Mouse (Mus musculus): Measurements from ENCODE around the gene Fam8a1. TPM values are rescaled to one million over a fixed set of nuclear protein-coding genes. Genes with fewer than 3 reads are reported as not detected.
A peak's percentile ranks its signal among the peaks of the same experiment; 100 is the strongest.

Gene Fam8a1
- polyA plus RNA-seq (2015; fragmentation: Nextera tagmentation; extraction: Ambion mirVana) = 6.2 and 7.4 TPM in 2 replicates

DNA sequence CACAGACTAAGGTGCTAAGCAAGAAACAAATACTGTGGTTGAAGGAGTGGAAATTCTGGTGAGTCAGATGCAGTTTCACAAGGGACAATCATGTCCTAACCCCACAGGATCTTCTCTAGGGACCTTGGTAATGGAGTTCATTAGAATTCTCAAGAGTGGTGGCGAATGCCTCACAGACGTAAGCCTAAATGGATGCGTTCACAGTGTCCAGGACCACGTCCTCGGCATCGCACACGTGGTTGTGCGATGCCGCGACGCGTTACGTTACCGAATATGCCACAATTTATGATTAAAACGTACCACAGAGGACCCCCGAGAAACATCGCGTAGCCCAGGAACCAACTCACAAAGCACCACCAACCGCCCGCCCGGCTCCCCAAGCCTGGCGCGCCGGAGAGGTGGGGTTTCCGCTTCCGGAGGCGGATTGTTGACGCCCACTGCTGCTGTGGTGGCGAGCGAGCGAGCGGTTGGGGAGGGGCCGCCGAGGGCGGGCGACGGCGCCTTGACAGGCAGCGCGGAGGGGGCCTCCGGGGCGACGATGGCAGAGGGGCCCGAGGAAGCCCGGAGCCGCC, at the start of gene Fam8a1:
Fam8a1 (plus strand) TSS at position 475 of the 572 bp plus-strand sequence.
- Histone ChIP-seq H3K9me3 (replicated peaks; ENCODE audit: control insufficient read depth, low read length) (no peaks in the 10 kb centered on the region), H3K4me1 (ENCODE audit: control insufficient read depth, insufficient read depth, low read length) (peaks cover 5% of the 10 kb centered on the region; the same call in 1 of the 2 replicates), H3K4me2 (ENCODE audit: low read depth, low read length) (peak within 1 kb of the TSS; percentile 83), H3K36me3 (ENCODE audit: control insufficient read depth, insufficient read depth, low read length) (0 out of 2 replicates have a peak, but pooled peaks cover 3% of the 10 kb centered on the region), H3K27me3 (ENCODE audit: control insufficient read depth, insufficient read depth, low read length) (no peaks in the 10 kb centered on the region), H3K4me3 (replicated peaks; ENCODE audit: low read length) (peak within 1 kb of the TSS; percentile 86), H3K9ac (ENCODE audit: low read length) (peak within 1 kb of the TSS; percentile 94), H3K27ac (ENCODE audit: low read length) (peak within 1 kb of the TSS; percentile 66)
- ATAC-seq (ENCODE audit: insufficient read depth, low FRiP score) = peak; percentile 97
- under 1% methylated on average over 46 of the region's 46 CpGs for WGBS

DNA sequence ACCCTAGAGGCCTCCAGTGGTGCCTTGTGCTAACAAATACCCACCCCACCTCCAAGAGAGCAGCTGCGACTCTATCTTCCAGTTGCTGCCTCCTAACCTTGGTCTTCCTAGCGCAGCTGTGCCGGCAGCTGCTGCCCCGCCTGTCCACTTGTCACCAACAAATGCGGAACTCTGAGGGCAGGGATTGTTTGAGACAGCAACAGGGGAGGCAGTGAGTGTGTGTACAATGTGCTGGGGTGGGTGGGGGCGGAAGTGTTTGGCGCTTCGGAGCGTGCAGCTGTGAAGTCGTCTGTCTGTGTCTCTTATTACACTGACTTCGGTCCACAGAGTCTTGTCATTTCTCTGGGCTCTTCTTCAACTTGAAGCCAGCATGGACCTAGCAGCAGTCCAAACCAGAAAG, 49.7 kb upstream of the Fam8a1 start:
- Histone ChIP-seq H3K36me3 (ENCODE audit: control insufficient read depth, insufficient read depth, low read length) (no peaks in the 10 kb centered on the region), H3K4me3 (replicated peaks; ENCODE audit: low read length) (peak overlapping the region; percentile 16), H3K9me3 (replicated peaks; ENCODE audit: control insufficient read depth, low read length) (no peaks in the 10 kb centered on the region), H3K27me3 (ENCODE audit: control insufficient read depth, insufficient read depth, low read length) (no peaks in the 10 kb centered on the region), H3K4me2 (ENCODE audit: low read depth, low read length) (peak overlapping the region; percentile 45; the same call in 1 of the 2 replicates), H3K27ac (ENCODE audit: low read length) (peak overlapping the region; percentile 42; the same call in 1 of the 2 replicates), H3K4me1 (ENCODE audit: control insufficient read depth, insufficient read depth, low read length) (peaks cover 11% of the 10 kb centered on the region), H3K9ac (ENCODE audit: low read length) (peak overlapping the region; percentile 46; the same call in 1 of the 2 replicates)
- WGBS = 14% methylated on average over 11 of the region's 11 CpGs
- no peak for ATAC-seq (ENCODE audit: insufficient read depth, low FRiP score)

DNA sequence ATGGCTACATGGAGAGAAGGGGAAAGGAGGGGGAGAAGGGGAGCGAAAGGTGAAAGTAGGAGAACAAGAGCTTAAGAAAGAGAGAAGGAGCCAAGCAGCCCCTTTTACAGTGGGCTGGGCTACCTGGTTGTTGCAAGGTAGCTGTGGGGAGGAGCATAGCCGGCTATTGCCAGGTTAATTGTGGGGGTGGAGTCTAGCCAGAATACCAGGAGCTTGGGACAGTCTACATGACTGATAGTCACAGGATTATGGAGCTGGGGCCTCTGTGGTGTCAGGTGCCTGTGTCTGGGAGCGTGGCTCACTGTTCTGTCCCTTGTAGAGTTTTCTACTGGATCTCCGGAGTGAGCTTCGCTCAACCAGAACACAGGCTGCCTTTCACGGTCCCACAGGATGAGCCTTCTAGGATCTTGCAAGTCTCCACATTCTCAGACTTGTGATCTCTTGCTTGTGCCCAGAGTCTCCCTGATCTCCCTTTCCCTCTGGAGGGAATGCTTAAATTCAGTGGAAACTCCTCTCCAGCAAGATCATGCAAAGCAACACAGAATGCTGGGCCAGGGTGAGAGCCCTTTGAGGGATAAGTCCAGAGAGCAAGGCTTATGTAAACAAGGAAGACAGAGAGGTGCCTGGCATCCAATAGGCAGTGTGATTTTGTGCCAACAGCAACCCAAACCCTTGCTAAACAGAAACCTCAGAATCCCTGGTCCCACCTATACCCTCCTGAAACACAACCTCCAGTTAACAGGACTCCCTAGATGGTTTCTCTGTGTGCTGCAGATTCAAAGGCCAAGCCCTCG, 48.2 kb upstream of the Fam8a1 start:
- H3K4me2 ChIP-seq (ENCODE audit: low read depth, low read length) = no peak overlapping the region
- H3K4me1 ChIP-seq (ENCODE audit: control insufficient read depth, insufficient read depth, low read length) = peaks cover 11% of the 10 kb centered on the region
- ATAC-seq (ENCODE audit: insufficient read depth, low FRiP score) = no peak
- no peaks in the 10 kb centered on the region for H3K27me3 ChIP-seq (ENCODE audit: control insufficient read depth, insufficient read depth, low read length)
- WGBS = 81% methylated on average over 7 of the region's 7 CpGs
- no peaks in the 10 kb centered on the region for H3K9me3 ChIP-seq (replicated peaks; ENCODE audit: control insufficient read depth, low read length)
- H3K9ac ChIP-seq (ENCODE audit: low read length) = no peak overlapping the region
- no peak overlapping the region for H3K27ac ChIP-seq (ENCODE audit: low read length)
- no peaks in the 10 kb centered on the region for H3K36me3 ChIP-seq (ENCODE audit: control insufficient read depth, insufficient read depth, low read length)
- H3K4me3 ChIP-seq (replicated peaks; ENCODE audit: low read length) = no peak overlapping the region

DNA sequence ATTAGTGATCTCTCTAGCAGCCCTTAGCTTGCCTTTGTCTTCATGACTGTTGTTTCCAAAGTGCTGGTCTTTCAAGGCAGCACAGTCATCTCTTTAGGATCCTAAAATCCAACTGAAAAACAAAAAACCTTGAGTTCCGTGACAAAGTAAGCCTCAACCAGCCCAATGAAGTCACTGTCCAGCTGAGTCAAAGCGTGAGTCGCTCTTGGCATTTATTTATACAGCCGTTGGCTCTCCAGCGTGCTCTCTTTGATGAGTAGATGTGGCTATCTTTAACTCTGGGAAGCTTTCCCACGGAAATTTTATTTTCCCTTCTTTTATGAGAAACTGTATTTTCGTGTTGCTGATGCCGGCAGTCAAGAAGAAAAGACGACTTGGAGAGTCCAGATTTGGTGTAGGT, 42.7 kb upstream of the Fam8a1 start:
- Histone ChIP-seq H3K27me3 (ENCODE audit: control insufficient read depth, insufficient read depth, low read length) (no peaks in the 10 kb centered on the region), H3K9me3 (replicated peaks; ENCODE audit: control insufficient read depth, low read length) (no peaks in the 10 kb centered on the region), H3K9ac (ENCODE audit: low read length) (no peak overlapping the region), H3K4me3 (replicated peaks; ENCODE audit: low read length) (no peak overlapping the region), H3K4me2 (ENCODE audit: low read depth, low read length) (no peak overlapping the region), H3K4me1 (ENCODE audit: control insufficient read depth, insufficient read depth, low read length) (0 out of 2 replicates have a peak, but pooled peaks cover 4% of the 10 kb centered on the region), H3K27ac (ENCODE audit: low read length) (no peak overlapping the region), H3K36me3 (ENCODE audit: control insufficient read depth, insufficient read depth, low read length) (no peaks in the 10 kb centered on the region)
- WGBS = 72% methylated on average over 9 of the region's 9 CpGs
- no peak for ATAC-seq (ENCODE audit: insufficient read depth, low FRiP score)

DNA sequence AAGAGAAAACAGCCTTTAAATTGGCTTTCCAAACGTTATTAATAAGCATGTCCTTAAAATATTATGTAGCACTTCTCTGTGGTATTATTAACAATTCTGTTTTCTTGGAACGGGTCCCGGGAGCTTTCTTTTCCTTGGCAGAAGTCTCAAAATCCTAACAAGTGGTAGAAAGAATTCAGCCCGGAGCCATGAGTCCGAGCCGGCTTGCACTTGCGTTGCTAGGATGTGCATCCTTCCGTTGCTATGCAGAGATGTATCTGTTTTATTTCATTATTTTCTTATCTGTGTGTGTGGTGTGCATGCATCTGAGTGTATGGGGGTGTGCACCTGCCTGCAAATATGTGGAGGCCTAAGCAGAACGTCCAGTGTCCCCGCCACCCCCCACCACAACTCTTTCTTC, 41.5 kb upstream of the Fam8a1 start:
- Histone ChIP-seq H3K4me2 (ENCODE audit: low read depth, low read length) (no peak overlapping the region), H3K9ac (ENCODE audit: low read length) (no peak overlapping the region), H3K36me3 (ENCODE audit: control insufficient read depth, insufficient read depth, low read length) (no peaks in the 10 kb centered on the region), H3K4me1 (ENCODE audit: control insufficient read depth, insufficient read depth, low read length) (0 out of 2 replicates have a peak, but pooled peaks cover 4% of the 10 kb centered on the region), H3K4me3 (replicated peaks; ENCODE audit: low read length) (no peak overlapping the region), H3K9me3 (replicated peaks; ENCODE audit: control insufficient read depth, low read length) (no peaks in the 10 kb centered on the region), H3K27ac (ENCODE audit: low read length) (no peak overlapping the region), H3K27me3 (ENCODE audit: control insufficient read depth, insufficient read depth, low read length) (no peaks in the 10 kb centered on the region)
- WGBS = 54% methylated on average over 10 of the region's 10 CpGs
- ATAC-seq (ENCODE audit: insufficient read depth, low FRiP score) = peak; percentile 40; the same call in 1 of the 2 replicates

DNA sequence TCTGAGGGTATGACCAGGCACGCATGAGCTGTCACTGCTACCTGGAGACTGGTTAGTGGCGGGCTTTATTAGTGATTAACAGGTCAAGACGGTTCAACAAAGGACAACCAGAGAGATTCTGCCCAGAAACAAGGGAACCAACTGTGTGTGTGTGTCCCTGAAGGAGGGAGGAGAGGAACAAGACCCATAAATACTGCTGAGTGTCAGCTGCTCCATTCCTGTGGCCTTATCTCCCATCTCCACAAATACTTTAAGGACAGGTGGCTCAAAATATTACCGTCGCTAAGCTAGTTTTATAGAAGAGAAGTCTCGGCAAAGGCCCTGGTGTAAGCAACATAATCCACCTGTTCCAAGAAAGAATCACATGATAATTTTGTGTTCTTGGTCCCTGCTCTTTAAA, 39.9 kb upstream of the Fam8a1 start:
- Histone ChIP-seq H3K9me3 (replicated peaks; ENCODE audit: control insufficient read depth, low read length) (no peaks in the 10 kb centered on the region), H3K36me3 (ENCODE audit: control insufficient read depth, insufficient read depth, low read length) (no peaks in the 10 kb centered on the region), H3K27me3 (ENCODE audit: control insufficient read depth, insufficient read depth, low read length) (no peaks in the 10 kb centered on the region), H3K4me1 (ENCODE audit: control insufficient read depth, insufficient read depth, low read length) (0 out of 2 replicates have a peak, but pooled peaks cover 4% of the 10 kb centered on the region), H3K9ac (ENCODE audit: low read length) (no peak overlapping the region), H3K27ac (ENCODE audit: low read length) (no peak overlapping the region), H3K4me2 (ENCODE audit: low read depth, low read length) (no peak overlapping the region), H3K4me3 (replicated peaks; ENCODE audit: low read length) (no peak overlapping the region)
- no peak for ATAC-seq (ENCODE audit: insufficient read depth, low FRiP score)
- WGBS = 68% methylated on average over 6 of the region's 6 CpGs

DNA sequence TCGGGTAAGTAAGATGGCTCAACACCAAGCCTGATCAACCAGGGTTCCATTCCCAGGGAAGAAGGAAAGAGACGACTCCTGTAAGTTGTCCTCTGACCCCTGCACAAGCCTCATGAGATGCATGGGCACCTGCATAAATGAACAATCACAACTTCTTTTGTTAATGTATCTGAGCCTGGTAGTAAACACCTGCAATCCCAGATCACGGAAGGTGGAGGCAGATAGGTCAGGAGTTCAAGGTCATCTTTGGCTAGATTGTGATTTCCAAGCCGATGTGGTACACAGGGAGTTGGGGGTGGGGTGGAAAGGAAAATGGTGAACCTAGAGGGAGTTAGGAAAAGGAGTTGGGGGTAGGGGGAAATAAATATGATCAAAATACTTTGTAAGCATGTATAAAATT, 36.5 kb upstream of the Fam8a1 start:
- Histone ChIP-seq H3K4me1 (ENCODE audit: control insufficient read depth, insufficient read depth, low read length) (0 out of 2 replicates have a peak, but pooled peaks cover 4% of the 10 kb centered on the region), H3K4me2 (ENCODE audit: low read depth, low read length) (no peak overlapping the region), H3K9me3 (replicated peaks; ENCODE audit: control insufficient read depth, low read length) (no peaks in the 10 kb centered on the region), H3K36me3 (ENCODE audit: control insufficient read depth, insufficient read depth, low read length) (no peaks in the 10 kb centered on the region), H3K9ac (ENCODE audit: low read length) (no peak overlapping the region), H3K4me3 (replicated peaks; ENCODE audit: low read length) (no peak overlapping the region), H3K27ac (ENCODE audit: low read length) (no peak overlapping the region), H3K27me3 (ENCODE audit: control insufficient read depth, insufficient read depth, low read length) (no peaks in the 10 kb centered on the region)
- ATAC-seq (ENCODE audit: insufficient read depth, low FRiP score) = no peak
- 32% methylated on average over 4 of the region's 4 CpGs for WGBS

DNA sequence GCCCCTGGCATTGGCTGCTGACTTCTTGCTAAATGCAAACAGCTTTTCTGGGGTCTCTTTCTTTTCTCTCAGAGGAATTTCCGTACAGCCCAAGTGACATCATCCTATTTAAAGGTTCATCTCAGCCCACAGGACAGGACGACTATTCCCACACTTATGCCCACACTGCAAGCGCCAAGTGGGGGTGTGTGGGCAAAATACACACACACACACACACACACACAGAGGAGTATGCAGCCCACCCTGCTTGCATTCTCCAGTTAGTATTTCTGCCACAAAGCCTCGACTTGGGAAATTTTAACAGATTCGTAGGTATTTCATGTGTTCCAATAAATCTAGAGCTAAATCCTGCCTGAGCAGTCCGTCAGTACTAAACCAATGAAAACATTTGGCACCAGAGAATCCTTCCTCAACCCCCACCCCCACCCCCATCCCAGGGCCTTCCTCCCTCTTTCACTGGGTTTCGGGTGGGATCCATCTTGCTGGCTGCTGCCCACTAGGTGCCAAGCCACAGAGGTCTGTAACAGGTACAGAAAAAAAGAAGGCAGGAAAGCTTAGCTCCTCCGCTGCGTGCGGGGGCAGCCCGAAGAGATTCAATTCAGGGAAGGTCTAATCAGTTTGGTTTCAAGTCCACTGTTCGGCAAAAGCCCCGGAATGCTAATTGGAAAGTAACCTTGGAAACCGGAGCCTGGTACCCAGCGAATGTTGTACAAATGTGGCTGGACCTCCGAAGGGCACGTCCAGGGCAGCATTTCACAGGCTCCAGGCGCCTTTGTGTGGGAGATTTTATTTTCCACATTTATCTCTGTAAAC, 35.8 kb upstream of the Fam8a1 start:
- Histone ChIP-seq H3K36me3 (ENCODE audit: control insufficient read depth, insufficient read depth, low read length) (no peaks in the 10 kb centered on the region), H3K9me3 (replicated peaks; ENCODE audit: control insufficient read depth, low read length) (no peaks in the 10 kb centered on the region), H3K27me3 (ENCODE audit: control insufficient read depth, insufficient read depth, low read length) (no peaks in the 10 kb centered on the region), H3K4me2 (ENCODE audit: low read depth, low read length) (no peak overlapping the region), H3K4me1 (ENCODE audit: control insufficient read depth, insufficient read depth, low read length) (0 out of 2 replicates have a peak, but pooled peaks cover 4% of the 10 kb centered on the region), H3K4me3 (replicated peaks; ENCODE audit: low read length) (no peak overlapping the region), H3K9ac (ENCODE audit: low read length) (no peak overlapping the region), H3K27ac (ENCODE audit: low read length) (no peak overlapping the region)
- no peak for ATAC-seq (ENCODE audit: insufficient read depth, low FRiP score)
- 61% methylated on average over 18 of the region's 18 CpGs for WGBS
